Mouse (Mus musculus) midbrain, postnatal 0 days (tissue): ENCODE data around the gene Nxpe4. TPM values are rescaled to one million over a fixed set of nuclear protein-coding genes. Genes with fewer than 3 reads are reported as not detected.

Experiments
- ATAC-seq: fragments of 200-750 bp; cut with Nextera tagmentation; 2 replicates; pipeline ENCODE4 v1.8.0; 2017; ENCODE audit warnings: moderate number of reproducible peaks, mild to moderate bottlenecking, moderate TSS enrichment, moderate library complexity; ENCODE audit not compliant: low FRiP score
- DNase-seq: peaks from one replicate; pipeline ENCODE4 v3.0.0-alpha.2; 2015; ENCODE audit warnings: low spot score
- H3K27ac ChIP-seq: fragments of 300-500 bp; sonication (generic); 2 replicates; pipeline ENCODE4 v1.5.1; 2014; ENCODE audit warnings: low read depth, mild to moderate bottlenecking, low read length, mixed read lengths
- H3K27me3 ChIP-seq: fragments of 300-500 bp; sonication (generic); 2 replicates; pipeline ENCODE4 v1.6.1; 2014; ENCODE audit warnings: low read length, control low read depth, mixed read lengths; ENCODE audit not compliant: insufficient read depth
- H3K36me3 ChIP-seq: fragments of 300-500 bp; sonication (generic); 2 replicates; pipeline ENCODE4 v1.6.1; 2014; ENCODE audit warnings: low read length, control low read depth, mixed read lengths; ENCODE audit not compliant: insufficient read depth
- H3K4me1 ChIP-seq: fragments of 300-500 bp; sonication (generic); 2 replicates; pipeline ENCODE4 v1.6.1; 2014; ENCODE audit warnings: mild to moderate bottlenecking, control low read depth, antibody characterized with exemption, low read length, mixed read lengths; ENCODE audit not compliant: insufficient read depth
- H3K4me2 ChIP-seq: fragments of 300-500 bp; sonication (generic); 2 replicates; pipeline ENCODE4 v1.6.1; 2014; ENCODE audit warnings: low read depth, mild to moderate bottlenecking, low read length, mixed read lengths; ENCODE audit not compliant: poor library complexity, severe bottlenecking
- H3K4me3 ChIP-seq: fragments of 300-500 bp; sonication (generic); 2 replicates; pipeline ENCODE4 v1.5.1; 2014; ENCODE audit warnings: low read depth, mild to moderate bottlenecking, low read length, moderate library complexity
- H3K9ac ChIP-seq: fragments of 300-500 bp; sonication (generic); replicated peaks from 2 replicates; pipeline ENCODE4 v1.6.1; 2014; ENCODE audit warnings: mild to moderate bottlenecking, low read length, moderate library complexity, mixed read lengths; ENCODE audit not compliant: poor library complexity, severe bottlenecking
- H3K9me3 ChIP-seq: fragments of 300-500 bp; sonication (generic); 2 replicates; pipeline ENCODE4 v1.6.1; 2016; ENCODE audit warnings: low read length, control low read depth
- CTCF ChIP-seq: IDR thresholded peaks from 2 replicates; pipeline ENCODE4 v1.5.1; 2016; ENCODE audit warnings: antibody characterized with exemption, mild to moderate bottlenecking
- WGBS: fragments of 180-500 bp; shearing (Covaris S2); extraction: QIAGEN DNeasy Blood & Tissue Kit; methylation state at CpG from one replicate; pipeline ENCODE4 v1.1.7; 2014; 5-methylcytosine and 5-hydroxymethylcytosine counted together
- polyA plus RNA-seq: library from polyadenylated mRNA; unstranded; fragments of >200 nt; fragmentation: Nextera tagmentation; extraction: Ambion mirVana; gene quantifications from 2 replicates; pipeline ENCODE4 v1.2.1, GENCODE M21; 2015
- total RNA-seq: library from RNA; depleted of rRNA; stranded (reverse); fragments of >200 nt; gene quantifications from 2 replicates; pipeline ENCODE4 v1.2.3, GENCODE M21; 2014

Gene Nxpe4
- total and polyA plus RNA-seq, 2 experiments from 2014 or later: 7.7 to 13.5 TPM

DNA sequence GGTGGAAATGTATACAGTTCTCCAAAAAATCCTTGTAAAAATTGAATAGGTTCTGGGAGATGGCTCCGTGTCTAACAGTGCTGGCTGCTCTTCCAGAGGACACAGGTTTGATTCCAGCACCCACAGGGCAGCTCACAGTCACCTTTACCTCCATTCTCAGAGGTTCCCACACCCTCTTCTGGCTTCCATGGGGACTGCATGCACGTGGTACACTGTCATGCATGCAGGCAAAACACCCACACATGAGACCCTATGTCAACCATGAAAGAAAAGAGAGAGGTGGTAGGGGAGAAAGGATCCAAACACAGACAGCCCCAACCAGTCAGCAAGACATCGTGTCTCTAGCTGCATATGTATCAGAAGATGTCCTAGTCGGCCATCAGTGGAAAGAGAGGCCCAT lies 199.0 kb downstream of the Nxpe4 start:
- Histone ChIP-seq H3K4me1 (no peaks in the 10 kb centered on the region), H3K27ac (no peak overlapping the region), H3K9me3 (no peaks in the 10 kb centered on the region), H3K9ac (no peak overlapping the region), H3K4me2 (no peak overlapping the region), H3K27me3 (no peaks in the 10 kb centered on the region), H3K4me3 (no peak overlapping the region), H3K36me3 (no peaks in the 10 kb centered on the region)
- 74% methylated on average over 4 of the region's 4 CpGs for WGBS
- no peak for TF ChIP-seq CTCF
- DNase-seq (no peak), ATAC-seq (no peak)

GRCm38 (mm10) chr9:48361815-48362631 lies 200.2 kb downstream of the Nxpe4 start:
- Histone ChIP-seq H3K36me3 (no peaks in the 10 kb centered on the region), H3K27ac (no peak overlapping the region), H3K4me3 (no peak overlapping the region), H3K4me2 (no peak overlapping the region), H3K9ac (no peak overlapping the region), H3K27me3 (no peaks in the 10 kb centered on the region), H3K9me3 (no peaks in the 10 kb centered on the region), H3K4me1 (no peaks in the 10 kb centered on the region)
- DNase-seq: no peak
- 56% methylated on average over 14 of the region's 14 CpGs for WGBS
- TF ChIP-seq CTCF: no peak
- ATAC-seq: no peak

DNA sequence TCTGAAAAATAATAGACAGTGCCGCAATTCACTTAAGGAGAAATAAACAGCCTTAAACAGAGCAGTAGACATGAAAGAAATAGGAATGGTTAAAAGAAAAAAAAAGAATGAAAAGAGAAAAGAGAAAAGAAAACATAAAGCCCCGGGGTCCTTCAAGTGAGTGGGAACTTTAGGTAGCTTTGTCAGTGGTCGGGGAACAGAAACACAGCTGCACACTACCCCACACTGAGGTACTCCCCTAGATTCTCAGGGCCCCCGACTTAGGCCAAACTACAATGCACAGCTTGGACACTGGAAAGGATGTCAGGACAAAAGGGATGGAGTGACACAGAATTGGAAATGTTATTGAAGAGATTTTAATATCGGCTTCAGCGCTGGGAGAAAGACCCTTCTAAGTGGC lies 200.9 kb downstream of the Nxpe4 start:
- no peak overlapping the region for H3K27ac ChIP-seq
- no peak overlapping the region for H3K9ac ChIP-seq
- TF ChIP-seq CTCF: no peak
- 83% methylated on average over 6 of the region's 6 CpGs for WGBS
- ATAC-seq (no peak), DNase-seq (no peak)
- no peaks in the 10 kb centered on the region for H3K4me1 ChIP-seq
- no peak overlapping the region for H3K4me3 ChIP-seq
- no peak overlapping the region for H3K4me2 ChIP-seq
- no peaks in the 10 kb centered on the region for H3K9me3 ChIP-seq
- no peaks in the 10 kb centered on the region for H3K27me3 ChIP-seq
- no peaks in the 10 kb centered on the region for H3K36me3 ChIP-seq

- Histone ChIP-seq H3K27me3 (no peaks in the 10 kb centered on the region), H3K36me3 (no peaks in the 10 kb centered on the region), H3K4me1 (no peaks in the 10 kb centered on the region), H3K9me3 (no peaks in the 10 kb centered on the region), H3K27ac (no peak overlapping the region), H3K9ac (no peak overlapping the region), H3K4me3 (no peak overlapping the region), H3K4me2 (no peak overlapping the region)
- ATAC-seq (no peak), DNase-seq (no peak)
- 77% methylated on average over 4 of the region's 4 CpGs for WGBS
- no peak for TF ChIP-seq CTCF
Observed at GRCm38 (mm10) chr9:48373232-48373878, 211.5 kb downstream of the Nxpe4 start.

GRCm38 (mm10) chr9:48374357-48374756 lies 212.5 kb downstream of the Nxpe4 start:
- TF ChIP-seq CTCF: no peak
- Histone ChIP-seq H3K9ac (no peak overlapping the region), H3K27ac (no peak overlapping the region), H3K4me3 (no peak overlapping the region), H3K4me1 (no peaks in the 10 kb centered on the region), H3K27me3 (no peaks in the 10 kb centered on the region), H3K9me3 (no peaks in the 10 kb centered on the region), H3K4me2 (no peak overlapping the region), H3K36me3 (no peaks in the 10 kb centered on the region)
- no peak for ATAC-seq
- 70% methylated on average over 2 of the region's 2 CpGs for WGBS
- no peak for DNase-seq

DNA sequence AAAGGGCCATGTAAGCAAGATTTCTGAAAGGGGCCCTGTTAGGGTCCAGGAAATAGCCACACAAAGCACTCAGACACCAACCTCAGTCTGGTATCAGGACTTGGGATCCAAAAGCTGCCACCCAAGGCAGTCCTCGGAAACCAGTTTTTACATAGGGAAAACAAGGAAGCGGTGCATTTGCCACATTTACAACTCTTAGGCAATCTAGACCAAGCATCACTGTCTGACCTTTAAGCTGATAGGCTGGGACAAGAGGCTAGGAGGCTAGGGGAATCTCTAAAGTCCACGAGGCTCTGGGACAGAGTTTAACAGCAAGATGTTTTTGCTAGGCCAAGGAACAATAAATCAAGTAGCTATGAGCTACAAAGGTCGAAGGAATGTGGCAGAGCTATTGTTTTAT lies 226.6 kb downstream of the Nxpe4 start:
- ATAC-seq: no peak
- Histone ChIP-seq H3K27ac (no peak overlapping the region), H3K9me3 (no peaks in the 10 kb centered on the region), H3K27me3 (no peaks in the 10 kb centered on the region), H3K4me2 (no peak overlapping the region), H3K4me3 (no peak overlapping the region), H3K36me3 (no peaks in the 10 kb centered on the region), H3K9ac (no peak overlapping the region), H3K4me1 (no peaks in the 10 kb centered on the region)
- no peak for DNase-seq
- WGBS: 85% methylated on average over 4 of the region's 4 CpGs
- no peak for TF ChIP-seq CTCF
